Mouse (Mus musculus) heart, embryonic 13.5 days (tissue): ENCODE measurements around the gene Klhl36. TPM values are rescaled to one million over a fixed set of nuclear protein-coding genes. Genes with fewer than 3 reads are reported as not detected.
"Not testable (repeated sequence)": the region's sequence is repeated elsewhere in the genome, so short reads cannot be mapped to it uniquely, and the experiment has no call there.

ENCODE experiments used
- ATAC-seq: fragments of 200-750 bp; cut with Nextera tagmentation; 2 replicates; pipeline ENCODE4 v1.8.0; 2017; ENCODE audit warnings: moderate TSS enrichment; ENCODE audit not compliant: insufficient number of reproducible peaks, low FRiP score, low TSS enrichment; ENCODE audit errors: extremely low read depth
- H3K27ac ChIP-seq: fragments of 300-500 bp; sonication (generic); replicated peaks from 2 replicates; pipeline ENCODE4 v1.5.1; 2015; ENCODE audit warnings: moderate library complexity, mild to moderate bottlenecking, inconsistent platforms
- H3K27me3 ChIP-seq: fragments of 300-500 bp; sonication (generic); replicated peaks from 2 replicates; pipeline ENCODE4 v1.6.1; 2015; ENCODE audit warnings: mild to moderate bottlenecking, inconsistent platforms
- H3K36me3 ChIP-seq: fragments of 300-500 bp; sonication (generic); 2 replicates; pipeline ENCODE4 v1.6.1; 2015; ENCODE audit warnings: mild to moderate bottlenecking, inconsistent platforms
- H3K4me1 ChIP-seq: fragments of 300-500 bp; sonication (generic); 2 replicates; pipeline ENCODE4 v1.6.1; 2015; ENCODE audit warnings: inconsistent platforms
- H3K4me2 ChIP-seq: fragments of 300-500 bp; sonication (generic); 2 replicates; pipeline ENCODE4 v1.6.1; 2015; ENCODE audit warnings: inconsistent platforms, mild to moderate bottlenecking, moderate library complexity
- H3K4me3 ChIP-seq: fragments of 300-500 bp; sonication (generic); 2 replicates; pipeline ENCODE4 v1.5.1; 2015; ENCODE audit warnings: moderate library complexity, mild to moderate bottlenecking, inconsistent platforms
- H3K9ac ChIP-seq: fragments of 300-500 bp; sonication (generic); 2 replicates; pipeline ENCODE4 v1.6.1; 2015; ENCODE audit warnings: inconsistent platforms, mild to moderate bottlenecking, moderate library complexity
- H3K9me3 ChIP-seq: fragments of 300-500 bp; sonication (generic); 2 replicates; pipeline ENCODE4 v1.6.1; 2016; ENCODE audit warnings: inconsistent platforms
- WGBS: fragments of 180-500 bp; shearing (Covaris S2); methylation state at CpG from one replicate; pipeline ENCODE4 v1.1.7; 2015; ENCODE audit warnings: mixed read lengths; 5-methylcytosine and 5-hydroxymethylcytosine counted together
- polyA plus RNA-seq: library from polyadenylated mRNA; unstranded; fragments of >200 nt; fragmentation: Nextera tagmentation; extraction: Ambion mirVana; gene quantifications from 2 replicates; pipeline ENCODE4 v1.2.1, GENCODE M21; 2015

The Klhl36 gene
- polyA plus RNA-seq, 1 experiment from 2014 or later: 10.1 TPM

DNA sequence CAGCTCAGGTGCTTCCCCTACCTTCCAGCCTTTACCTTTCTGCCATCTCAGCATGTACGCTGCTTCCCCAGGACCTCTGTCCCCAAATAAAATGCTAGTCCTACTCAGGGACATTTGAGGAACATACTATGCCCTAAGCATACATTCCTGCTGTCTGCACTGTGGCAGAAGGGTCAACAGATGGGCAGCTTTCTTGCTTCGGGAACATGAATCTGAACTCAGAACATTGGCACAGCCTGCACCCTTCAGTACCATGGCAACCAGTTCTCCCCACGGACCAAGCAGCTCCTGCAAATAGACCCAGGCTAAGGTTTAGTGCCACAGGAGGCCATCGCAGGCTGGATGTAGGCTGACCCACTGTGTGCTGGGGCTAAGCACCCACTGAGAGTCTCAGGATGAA is 25.2 kb upstream of the Klhl36 start:
- H3K9ac ChIP-seq: no peak overlapping the region
- H3K4me2 ChIP-seq: no peak overlapping the region
- no peak overlapping the region for H3K4me3 ChIP-seq
- H3K36me3 ChIP-seq: 0 out of 2 replicates have a peak, but pooled peaks cover 10% of the 10 kb centered on the region
- peak overlapping the region; percentile 70; the same call in 1 of the 2 replicates for H3K27ac ChIP-seq
- peaks cover 4% of the 10 kb centered on the region; the same call in 1 of the 2 replicates for H3K27me3 ChIP-seq
- H3K9me3 ChIP-seq: no peaks in the 10 kb centered on the region
- ATAC-seq: no peak
- WGBS: 86% methylated on average over 4 of the region's 4 CpGs
- H3K4me1 ChIP-seq: peaks cover 62% of the 10 kb centered on the region

GRCm38 (mm10) chr8:119837553-119838071 is 24.5 kb upstream of the Klhl36 start:
- 0 out of 2 replicates have a peak, but pooled peaks cover 10% of the 10 kb centered on the region for H3K36me3 ChIP-seq
- WGBS: 32% methylated on average over 10 of the region's 10 CpGs
- no peaks in the 10 kb centered on the region for H3K9me3 ChIP-seq
- peaks cover 4% of the 10 kb centered on the region; the same call in 1 of the 2 replicates for H3K27me3 ChIP-seq
- peak overlapping the region; percentile 61 for H3K9ac ChIP-seq
- no peak for ATAC-seq
- peak overlapping the region; percentile 70 for H3K27ac ChIP-seq
- H3K4me2 ChIP-seq: peak overlapping the region; percentile 91
- H3K4me1 ChIP-seq: peaks cover 55% of the 10 kb centered on the region
- H3K4me3 ChIP-seq: peak overlapping the region; percentile 77

GRCm38 (mm10) chr8:119838100-119838982 is 23.7 kb upstream of the Klhl36 start:
- Histone ChIP-seq H3K9me3 (no peaks in the 10 kb centered on the region), H3K4me1 (peaks cover 47% of the 10 kb centered on the region), H3K36me3 (0 out of 2 replicates have a peak, but pooled peaks cover 10% of the 10 kb centered on the region), H3K4me3 (peak overlapping the region; percentile 77), H3K4me2 (peak overlapping the region; percentile 91), H3K9ac (peak overlapping the region; percentile 61), H3K27me3 (peaks cover 4% of the 10 kb centered on the region; the same call in 1 of the 2 replicates), H3K27ac (peak overlapping the region; percentile 70)
- ATAC-seq: no peak
- whole genome bisulfite sequencing: 63% methylated on average over 19 of the region's 19 CpGs

DNA sequence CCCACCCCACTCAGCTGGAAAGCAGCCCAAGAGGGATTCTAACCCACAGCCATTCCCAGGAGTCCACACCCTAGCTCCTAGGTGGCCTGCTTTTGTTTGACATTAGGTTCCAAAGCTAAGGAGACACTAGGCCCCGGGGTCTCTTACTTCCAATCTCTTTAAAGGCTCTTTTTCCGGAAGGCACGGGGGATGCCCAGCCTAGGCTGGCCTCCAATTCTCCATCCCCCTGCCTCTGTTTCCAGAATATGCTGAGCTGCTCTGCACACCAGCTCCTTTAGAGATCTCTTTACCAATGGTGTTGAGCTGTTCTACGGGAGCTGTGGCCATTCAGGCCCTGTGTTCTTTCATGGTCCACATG is 23.1 kb upstream of the Klhl36 start:
- no peaks in the 10 kb centered on the region for H3K9me3 ChIP-seq
- H3K4me3 ChIP-seq: peak overlapping the region; percentile 77
- peaks cover 4% of the 10 kb centered on the region; the same call in 1 of the 2 replicates for H3K27me3 ChIP-seq
- H3K4me1 ChIP-seq: peaks cover 41% of the 10 kb centered on the region
- peak overlapping the region; percentile 91 for H3K4me2 ChIP-seq
- H3K36me3 ChIP-seq: 0 out of 2 replicates have a peak, but pooled peaks cover 10% of the 10 kb centered on the region
- peak overlapping the region; percentile 70 for H3K27ac ChIP-seq
- WGBS: 82% methylated on average over 4 of the region's 4 CpGs
- peak overlapping the region; percentile 55 for H3K9ac ChIP-seq
- no peak for ATAC-seq

- Histone ChIP-seq H3K27me3 (peaks cover 4% of the 10 kb centered on the region; the same call in 1 of the 2 replicates), H3K9me3 (no peaks in the 10 kb centered on the region), H3K36me3 (0 out of 2 replicates have a peak, but pooled peaks cover 7% of the 10 kb centered on the region), H3K4me2 (peak overlapping the region; percentile 91), H3K4me1 (peaks cover 43% of the 10 kb centered on the region), H3K4me3 (peak overlapping the region; percentile 77), H3K27ac (peak overlapping the region; percentile 70), H3K9ac (peak overlapping the region; percentile 87)
- 33% methylated on average over 14 of the region's 14 CpGs for WGBS
- ATAC-seq: no peak
These were observed 22.5 kb upstream of the Klhl36 start for GRCm38 (mm10) chr8:119839419-119840021.

DNA sequence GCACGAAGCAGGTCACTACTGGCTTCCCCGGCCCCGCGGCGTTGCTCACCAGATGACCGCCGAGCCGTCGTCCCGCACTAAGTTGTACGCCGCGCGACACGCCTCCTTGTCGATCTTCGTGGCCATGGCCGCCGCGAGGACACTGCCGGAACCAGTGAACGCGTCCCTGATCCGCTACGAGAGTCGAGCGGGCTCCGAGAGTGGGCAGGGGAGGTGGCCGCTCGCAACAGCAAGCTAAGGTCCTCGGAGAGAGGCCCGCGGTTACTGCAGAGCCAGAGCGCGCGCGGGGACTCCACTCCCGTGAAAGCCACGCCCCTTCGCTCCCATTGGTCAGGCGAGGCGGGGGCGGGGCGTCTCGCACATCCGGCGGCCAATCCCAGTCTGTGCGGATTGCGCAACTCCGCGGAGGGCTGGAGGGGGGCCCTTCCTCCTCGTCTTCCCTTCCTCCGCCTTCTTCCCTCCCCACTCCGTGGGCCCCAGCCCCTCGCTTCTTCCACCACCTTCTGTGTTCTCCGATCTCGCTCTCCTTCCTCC is 21.7 kb upstream of the Klhl36 start, which contains the start of gene Cotl1:
Cotl1 (minus strand) TSS at position 270 of the 534 bp plus-strand sequence.
- H3K9me3 ChIP-seq: no peaks in the 10 kb centered on the region
- H3K4me2 ChIP-seq: peak within 1 kb of the TSS; percentile 91
- H3K27me3 ChIP-seq: peaks cover 4% of the 10 kb centered on the region; the same call in 1 of the 2 replicates
- WGBS: under 1% methylated on average over 55 of the region's 57 CpGs
- ATAC-seq: peak; percentile 90
- H3K27ac ChIP-seq: peak within 1 kb of the TSS; percentile 71
- H3K36me3 ChIP-seq: 0 out of 2 replicates have a peak, but pooled peaks cover 3% of the 10 kb centered on the region
- H3K4me3 ChIP-seq: peak within 1 kb of the TSS; percentile 77
- peaks cover 49% of the 10 kb centered on the region for H3K4me1 ChIP-seq
- H3K9ac ChIP-seq: peak within 1 kb of the TSS; percentile 87

DNA sequence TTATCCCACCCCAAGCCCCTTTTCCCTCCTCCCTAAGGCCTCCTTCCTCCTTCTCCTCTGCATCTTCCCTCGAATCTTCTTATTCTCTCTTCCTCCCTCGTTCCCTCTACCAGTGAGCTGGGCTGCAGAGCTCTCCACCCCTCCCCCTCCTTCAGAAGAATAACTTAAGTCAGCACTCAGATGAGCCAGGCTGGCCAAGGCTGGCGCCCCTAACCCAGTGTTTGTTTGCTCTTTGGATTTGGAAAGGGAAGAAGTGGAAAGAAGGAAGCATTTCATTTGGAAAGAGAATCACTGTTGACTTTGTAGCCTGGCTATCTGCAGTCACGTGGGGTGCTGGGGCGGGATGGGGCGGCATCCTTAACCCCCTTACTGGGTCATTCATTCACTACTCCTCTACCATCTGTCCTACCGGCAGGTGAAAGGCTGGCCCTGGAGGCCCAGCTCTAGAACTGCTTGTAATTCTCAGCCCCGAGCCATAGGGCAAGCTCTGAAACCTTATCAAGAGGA is 21.1 kb upstream of the Klhl36 start:
- WGBS: 19% methylated on average over 8 of the region's 8 CpGs
- 0 out of 2 replicates have a peak, but pooled peaks cover 3% of the 10 kb centered on the region for H3K36me3 ChIP-seq
- H3K4me2 ChIP-seq: peak overlapping the region; percentile 91
- peaks cover 49% of the 10 kb centered on the region for H3K4me1 ChIP-seq
- H3K9ac ChIP-seq: peak overlapping the region; percentile 77
- ATAC-seq: no peak
- H3K27ac ChIP-seq: peak overlapping the region; percentile 67
- no peaks in the 10 kb centered on the region for H3K9me3 ChIP-seq
- peaks cover 4% of the 10 kb centered on the region; the same call in 1 of the 2 replicates for H3K27me3 ChIP-seq
- peak overlapping the region; percentile 77 for H3K4me3 ChIP-seq

DNA sequence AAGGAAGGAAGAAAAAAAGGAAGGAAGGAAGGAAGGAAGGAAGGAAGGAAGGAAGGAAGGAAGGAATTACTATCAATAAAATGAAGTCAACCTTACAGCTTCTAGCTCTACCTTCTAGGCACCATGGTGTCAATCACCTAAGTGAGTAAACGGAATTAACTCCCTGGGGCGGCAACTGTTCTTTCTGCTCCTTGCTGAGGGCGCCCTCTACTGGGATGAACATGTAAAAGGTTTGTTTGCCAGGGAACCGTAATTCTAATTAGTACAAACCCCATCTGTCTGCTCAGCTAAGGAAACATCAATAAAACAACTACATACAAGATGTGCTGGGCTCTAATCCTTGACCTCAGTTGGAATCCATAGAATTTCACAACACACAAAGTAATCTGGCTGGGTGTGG is 18.6 kb upstream of the Klhl36 start:
- Histone ChIP-seq H3K27ac (no peak overlapping the region), H3K36me3 (no peaks in the 10 kb centered on the region), H3K4me3 (no peak overlapping the region), H3K4me2 (no peak overlapping the region), H3K27me3 (peaks cover 3% of the 10 kb centered on the region; the same call in 1 of the 2 replicates), H3K4me1 (peaks cover 30% of the 10 kb centered on the region), H3K9ac (no peak overlapping the region), H3K9me3 (no peaks in the 10 kb centered on the region)
- WGBS: 4% methylated on average over 4 of the region's 4 CpGs
- ATAC-seq: no peak

GRCm38 (mm10) chr8:119844577-119844976 is 17.5 kb upstream of the Klhl36 start:
- Histone ChIP-seq H3K9ac (no peak overlapping the region), H3K4me2 (peak overlapping the region; percentile 26), H3K27me3 (peaks cover 3% of the 10 kb centered on the region; the same call in 1 of the 2 replicates), H3K4me1 (peaks cover 18% of the 10 kb centered on the region), H3K4me3 (no peak overlapping the region), H3K36me3 (no peaks in the 10 kb centered on the region), H3K27ac (no peak overlapping the region), H3K9me3 (peaks cover 5% of the 10 kb centered on the region; the same call in 1 of the 2 replicates)
- ATAC-seq: no peak
- WGBS: 15% methylated on average over 8 of the region's 8 CpGs

DNA sequence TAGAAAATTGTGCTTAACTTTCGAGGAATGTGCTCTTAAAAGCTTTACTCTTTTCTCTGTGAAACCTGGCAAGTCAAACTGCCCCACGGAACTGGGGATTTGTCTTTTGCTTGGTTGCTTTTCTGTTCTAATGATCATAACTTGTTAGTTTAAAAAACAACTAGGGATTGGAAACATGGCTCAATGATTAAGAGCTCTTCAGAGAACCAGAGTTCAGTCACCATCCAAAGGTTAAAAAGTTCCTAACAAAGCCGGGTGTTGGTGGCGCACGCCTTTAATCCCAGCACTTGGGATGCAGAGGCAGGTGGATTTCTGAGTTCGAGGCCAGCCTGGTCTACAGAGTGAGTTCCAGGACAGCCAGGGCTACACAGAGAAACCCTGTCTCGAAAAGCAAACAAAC is 16.3 kb upstream of the Klhl36 start:
- not testable (repeated sequence) for H3K9ac ChIP-seq, H3K9me3 ChIP-seq, H3K27ac ChIP-seq, H3K4me3 ChIP-seq, H3K27me3 ChIP-seq, ATAC-seq, H3K36me3 ChIP-seq, H3K4me2 ChIP-seq
- WGBS: 76% methylated on average over 7 of the region's 7 CpGs
- H3K4me1 ChIP-seq: peaks cover 14% of the 10 kb centered on the region
